In the genomic region with DNA sequence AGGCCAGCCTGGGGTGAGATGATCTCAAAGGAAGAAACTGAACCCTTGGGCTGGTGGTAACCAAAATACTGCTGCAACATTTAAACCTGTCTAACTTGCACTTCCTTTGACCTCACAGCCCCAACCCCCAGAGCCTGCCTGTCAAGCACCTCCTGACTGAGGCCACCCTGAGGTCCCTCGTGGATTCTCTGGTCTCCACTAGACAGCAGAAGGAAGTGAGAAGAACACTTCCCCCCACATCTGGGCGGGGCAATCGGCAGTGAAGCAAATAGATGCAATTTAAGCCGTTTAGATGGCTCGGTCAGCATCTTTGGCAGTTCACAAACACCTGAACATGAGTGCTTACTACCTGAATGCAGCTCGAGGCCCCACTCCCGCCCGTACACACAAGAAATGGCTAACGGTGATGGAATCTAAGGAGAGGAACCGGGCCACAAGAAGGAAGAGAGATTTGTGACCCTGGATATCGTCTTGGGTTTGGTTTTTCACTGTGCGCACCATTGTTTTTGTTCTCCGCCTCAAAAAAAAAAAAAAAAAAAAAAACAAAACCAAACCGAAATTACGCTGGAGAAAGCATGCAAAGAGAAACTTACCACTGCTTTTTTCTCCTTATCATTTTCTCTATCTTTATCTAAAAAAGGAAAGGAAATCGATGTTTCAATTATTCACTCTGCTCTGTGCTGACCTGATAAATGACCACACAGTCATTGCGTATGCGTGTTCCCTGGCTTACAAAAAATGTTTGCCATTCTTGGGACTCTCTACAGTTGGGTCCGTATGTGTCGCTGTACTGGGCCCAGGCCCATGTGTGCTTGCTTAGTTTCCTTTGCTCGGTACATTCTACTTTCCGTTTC, we compare ENCODE assay signal across 8 mouse cellular contexts. TPM values are rescaled to one million over a fixed set of nuclear protein-coding genes. Genes with fewer than 3 reads are reported as not detected.
DNase-seq lines count a peak whose midpoint lies in the region; ATAC-seq and TF ChIP-seq lines count a peak whose summit lies in the region.

No protein-coding gene starts in this region.

- peak overlapping the region; percentile 81 for H3K4me3 ChIP-seq in embryonic fibroblast, embryonic 13.5 days (ENCODE audit: insufficient read depth, low read length)
- H3K4me3 ChIP-seq in hindbrain, embryonic 14.5 days (replicated peaks; ENCODE audit: low read length), result peak overlapping the region; percentile 75
- H3K4me3 ChIP-seq in liver, adult 2 months (ENCODE audit: insufficient read depth, low read depth, low read length), result peak overlapping the region; percentile 98
- peak overlapping the region; percentile 89 for H3K4me3 ChIP-seq in midbrain, postnatal 0 days (ENCODE audit: low read depth, low read length)

- WGBS in hindbrain, embryonic 14.5 days, result 73% methylated on average over 22 of the region's 22 CpGs
- 53% methylated on average over 22 of the region's 22 CpGs for WGBS in liver, adult 2 months
- WGBS in midbrain, postnatal 0 days, result 78% methylated on average over 22 of the region's 22 CpGs

- DNase-seq in adrenal gland, adult 8-10 months, result peak; percentile 34
- DNase-seq in adrenal gland, adult 18-20 months (ENCODE audit: low spot score in 2 of 2), result no peak
- DNase-seq in hindbrain, embryonic 14.5 days (ENCODE audit: low spot score), result no peak
- peak; percentile 29 for DNase-seq in liver, adult 2 months (ENCODE audit: extremely low read depth, low read depth, low spot score)
- DNase-seq in midbrain, postnatal 0 days (ENCODE audit: low spot score), result no peak
- peak; percentile 52 for DNase-seq in thymus, postnatal 25 days
- DNase-seq in left cerebral cortex, adult 18-20 months (ENCODE audit: low spot score in 2 of 2), result no peak

- TF ChIP-seq POLR2A in embryonic fibroblast, embryonic 13.5 days (IDR thresholded peaks at IDR 0.05; ENCODE audit: low read depth, low read length), result no peak
- TF ChIP-seq POLR2A in liver, adult 2 months (IDR thresholded peaks at IDR 0.05; ENCODE audit: extremely low read depth, insufficient read depth, low read length), result no peak

- ATAC-seq in hindbrain, embryonic 14.5 days (ENCODE audit: low FRiP score), result no peak
- ATAC-seq in midbrain, postnatal 0 days (ENCODE audit: low FRiP score), result no peak

- no peak overlapping the region for H3K27ac ChIP-seq in embryonic fibroblast, embryonic 13.5 days (ENCODE audit: insufficient read depth, low read length)
- no peak overlapping the region for H3K27ac ChIP-seq in hindbrain, embryonic 14.5 days
- peak overlapping the region; percentile 87 for H3K27ac ChIP-seq in liver, adult 2 months (replicated peaks; ENCODE audit: insufficient read depth, low read depth, low read length)
- no peak overlapping the region for H3K27ac ChIP-seq in midbrain, postnatal 0 days (ENCODE audit: low read depth, low read length)

- no peaks in the 10 kb centered on the region for H3K9me3 ChIP-seq in hindbrain, embryonic 14.5 days (ENCODE audit: control insufficient read depth, low read length)
- H3K9me3 ChIP-seq in midbrain, postnatal 0 days (ENCODE audit: low read length), result no peaks in the 10 kb centered on the region

- H3K27me3 ChIP-seq in hindbrain, embryonic 14.5 days (ENCODE audit: control insufficient read depth, insufficient read depth, low read length), result no peaks in the 10 kb centered on the region
- H3K27me3 ChIP-seq in liver, adult 2 months (ENCODE audit: control insufficient read depth, insufficient read depth, low read length), result no peaks in the 10 kb centered on the region
- H3K27me3 ChIP-seq in midbrain, postnatal 0 days (ENCODE audit: insufficient read depth, low read length), result no peaks in the 10 kb centered on the region

- TF ChIP-seq CTCF in embryonic fibroblast, embryonic 13.5 days (IDR thresholded peaks at IDR 0.05; ENCODE audit: borderline replicate concordance, insufficient read depth, low read length), result no peak
- no peak for TF ChIP-seq CTCF in liver, adult 2 months (IDR thresholded peaks at IDR 0.05; ENCODE audit: low read depth, low read length)
- TF ChIP-seq CTCF in midbrain, postnatal 0 days (IDR thresholded peaks at IDR 0.05), result no peak

- H3K79me2 ChIP-seq in liver, adult 2 months (ENCODE audit: control insufficient read depth, insufficient read depth, low read length), result no peaks in the 10 kb centered on the region

- H3K36me3 ChIP-seq in hindbrain, embryonic 14.5 days (replicated peaks; ENCODE audit: control insufficient read depth, insufficient read depth), result peaks cover 33% of the 10 kb centered on the region
- H3K36me3 ChIP-seq in liver, adult 2 months (ENCODE audit: control insufficient read depth, insufficient read depth, low read length), result peaks cover 2% of the 10 kb centered on the region; the same call in 1 of the 2 replicates
- H3K36me3 ChIP-seq in midbrain, postnatal 0 days (ENCODE audit: insufficient read depth, low read length), result peaks cover 16% of the 10 kb centered on the region

- H3K4me2 ChIP-seq in hindbrain, embryonic 14.5 days (replicated peaks), result peak overlapping the region; percentile 94
- peak overlapping the region; percentile 79 for H3K4me2 ChIP-seq in midbrain, postnatal 0 days (ENCODE audit: low read depth, low read length, poor library complexity, severe bottlenecking)

- peak overlapping the region; percentile 84 for H3K9ac ChIP-seq in hindbrain, embryonic 14.5 days
- peak overlapping the region; percentile 97 for H3K9ac ChIP-seq in liver, adult 2 months (ENCODE audit: low read depth, low read length)
- peak overlapping the region; percentile 93 for H3K9ac ChIP-seq in midbrain, postnatal 0 days (replicated peaks; ENCODE audit: low read length, poor library complexity, severe bottlenecking)

- H3K4me1 ChIP-seq in embryonic fibroblast, embryonic 13.5 days (ENCODE audit: control insufficient read depth, insufficient read depth, low read length), result no peaks in the 10 kb centered on the region
- peaks cover 21% of the 10 kb centered on the region for H3K4me1 ChIP-seq in hindbrain, embryonic 14.5 days (replicated peaks; ENCODE audit: control insufficient read depth, insufficient read depth, low read length)
- peaks cover 2% of the 10 kb centered on the region; the same call in 1 of the 2 replicates for H3K4me1 ChIP-seq in liver, adult 2 months (ENCODE audit: control insufficient read depth, insufficient read depth, low read length)
- H3K4me1 ChIP-seq in midbrain, postnatal 0 days (ENCODE audit: insufficient read depth, low read length), result peaks cover 6% of the 10 kb centered on the region; the same call in 1 of the 2 replicates

RNA-seq across cellular contexts. Expression of gene Tk2, which starts 1.1 kb away (rescaled TPM):
- total RNA-seq in adrenal gland, adult 8-10 months (2022), result 100 to 1,000 TPM in 2 of 4 experiments, 10 to 100 TPM in 2; 81.6 to 125 (median 103) TPM
- total RNA-seq in adrenal gland, adult 18-20 months (2021), result 10 to 100 TPM; 69.6 to 72.9 TPM
- polyA plus RNA-seq in embryonic fibroblast, embryonic 13.5 days (2011; ENCODE audit: insufficient read length, low read depth, missing spikeins), result 12.8 and 16.9 TPM in 2 replicates
- 46.6 and 51.8 TPM in 2 replicates for polyA plus RNA-seq in hindbrain, embryonic 14.5 days (2014; fragmentation: Nextera tagmentation; extraction: Ambion mirVana)
- total RNA-seq in liver, adult 2 months (2014; rRNA removed), result 14.5 and 16.6 TPM in 2 replicates
- 14.4 and 18.8 TPM in 2 replicates for polyA plus RNA-seq in liver, adult 2 months (2012; rRNA removed)
- 36.6 and 45.8 TPM in 2 replicates for total RNA-seq in midbrain, postnatal 0 days (2014; rRNA removed)
- 42.1 and 48.1 TPM in 2 replicates for polyA plus RNA-seq in midbrain, postnatal 0 days (2015; fragmentation: Nextera tagmentation; extraction: Ambion mirVana)
- 10 to 100 TPM; 39.3 to 41.4 TPM for total RNA-seq in left cerebral cortex, adult 18-20 months (2021)

RNA-seq across cellular contexts. Expression of gene Cklf, which starts 3.4 kb away (rescaled TPM):
- total RNA-seq in adrenal gland, adult 8-10 months (2022), result 100 to 1,000 TPM in 2 of 4 experiments, 10 to 100 TPM in 2; 71.6 to 149 (median 92.8) TPM
- total RNA-seq in adrenal gland, adult 18-20 months (2021), result 10 to 100 TPM; 66.6 to 78.6 TPM
- polyA plus RNA-seq in embryonic fibroblast, embryonic 13.5 days (2011; ENCODE audit: insufficient read length, low read depth, missing spikeins), result 26.7 and 27.6 TPM in 2 replicates
- 28.6 and 35.1 TPM in 2 replicates for polyA plus RNA-seq in hindbrain, embryonic 14.5 days (2014; fragmentation: Nextera tagmentation; extraction: Ambion mirVana)
- total RNA-seq in liver, adult 2 months (2014; rRNA removed), result 1.9 and 2.1 TPM in 2 replicates
- 1.4 and 2.0 TPM in 2 replicates for polyA plus RNA-seq in liver, adult 2 months (2012; rRNA removed)
- total RNA-seq in midbrain, postnatal 0 days (2014; rRNA removed), result 21.5 and 21.7 TPM in 2 replicates
- 29.6 and 31.3 TPM in 2 replicates for polyA plus RNA-seq in midbrain, postnatal 0 days (2015; fragmentation: Nextera tagmentation; extraction: Ambion mirVana)
- 1 to 10 TPM; 5.7 to 8.5 TPM for total RNA-seq in left cerebral cortex, adult 18-20 months (2021)

RNA-seq across cellular contexts. Expression of gene Cmtm2a, which starts 45.7 kb away (rescaled TPM):
- under 1 TPM; 0.27 to 0.87 (median 0.59) TPM for total RNA-seq in adrenal gland, adult 8-10 months (2022)
- 1 to 10 TPM in 1 of 2 experiments, under 1 TPM in 1; 0.46 to 1.9 TPM for total RNA-seq in adrenal gland, adult 18-20 months (2021)
- not detected in 2 replicates for polyA plus RNA-seq in embryonic fibroblast, embryonic 13.5 days (2011; ENCODE audit: insufficient read length, low read depth, missing spikeins)
- polyA plus RNA-seq in hindbrain, embryonic 14.5 days (2014; fragmentation: Nextera tagmentation; extraction: Ambion mirVana), result not detected in 2 replicates
- total RNA-seq in liver, adult 2 months (2014; rRNA removed), result not detected in 2 replicates
- polyA plus RNA-seq in liver, adult 2 months (2012; rRNA removed), result not detected in 2 replicates
- total RNA-seq in midbrain, postnatal 0 days (2014; rRNA removed), result not detected in 2 replicates
- not detected in 2 replicates for polyA plus RNA-seq in midbrain, postnatal 0 days (2015; fragmentation: Nextera tagmentation; extraction: Ambion mirVana)
- total RNA-seq in left cerebral cortex, adult 18-20 months (2021), result not detected

Comparison
In these comparisons a context has a peak if more than half of its experiments do, and no peak if none do; other contexts are left out.
1. DNase-seq: peak in adrenal gland, adult 8-10 months (single experiment), liver, adult 2 months (single experiment) and thymus, postnatal 25 days (single experiment); none in adrenal gland, adult 18-20 months (0 of 2), hindbrain, embryonic 14.5 days (single experiment), midbrain, postnatal 0 days (single experiment) and left cerebral cortex, adult 18-20 months (0 of 2).
2. Peak in every context shown above with its lines, with median percentiles within 50 percentile points of each other: H3K4me3 ChIP-seq and H3K9ac ChIP-seq.